Mouse (Mus musculus): ENCODE measurements around the gene Hist3h2ba. TPM values are rescaled to one million over a fixed set of nuclear protein-coding genes. Genes with fewer than 3 reads are reported as not detected.

Hist3h2ba gene
- total and polyA plus RNA-seq, 3 experiments = not detected

GRCm38 (mm10) chr11:58981541-58982447 is 33.1 kb downstream of the Hist3h2ba start:
- peaks cover 40 to 66% of the 10 kb centered on the region in 2 experiments for H3K36me3 ChIP-seq (replicated peaks in 1 of 2; ENCODE audit: control insufficient read depth in 1 of 2, insufficient read depth in 1 of 2, low read length in 1 of 2)
- H3K9ac ChIP-seq (ENCODE audit: insufficient read depth, low read depth) = no peak overlapping the region
- DNase-seq (ENCODE audit: extremely low read depth) = peak; percentile 94
- dilution Hi-C loops (cut with MboI; ENCODE audit: extremely low pct_ligation_motif_present, extremely low pct_unique_long_range_greater_than_20kb, low sequenced_read_pairs) = no loop called here
- H3K4me3 ChIP-seq (replicated peaks in 1 of 3; ENCODE audit: low read depth in 2 of 3, low read length in 2 of 3, poor library complexity in 1 of 3) = peak overlapping the region; percentile 7 to 30 (median 17)
- TF ChIP-seq TBP (conservative IDR thresholded peaks at IDR 0.05; ENCODE audit: low read depth, low read length) (no peak), POLR2AphosphoS2 (IDR thresholded peaks at IDR 0.05; ENCODE audit: low read depth, low read length) (no peak), ETS1 (conservative IDR thresholded peaks at IDR 0.05; ENCODE audit: low read depth, low read length) (peak; percentile 93), CHD2 (IDR thresholded peaks at IDR 0.05; ENCODE audit: low read length) (peak; percentile 76), JUN (IDR thresholded peaks at IDR 0.05; ENCODE audit: insufficient read depth, low read depth, low read length) (no peak), USF2 (conservative IDR thresholded peaks at IDR 0.05; ENCODE audit: low read depth, low read length) (no peak), UBTF (IDR thresholded peaks at IDR 0.05; ENCODE audit: low read depth, low read length) (no peak), SMC3 (IDR thresholded peaks at IDR 0.05; ENCODE audit: low read depth, low read length) (peak; percentile 75), JUND (conservative IDR thresholded peaks at IDR 0.05; ENCODE audit: low read depth, low read length) (no peak), IRF4 (IDR thresholded peaks at IDR 0.05; ENCODE audit: low read depth, low read length) (no peak; the same call in 1 of the 2 replicates), GABPA (IDR thresholded peaks at IDR 0.05; ENCODE audit: insufficient replicate concordance, low read depth, low read length) (no peak), SIN3A (IDR thresholded peaks at IDR 0.05; ENCODE audit: low read length) (no peak), BHLHE40 (IDR thresholded peaks at IDR 0.05; ENCODE audit: low read depth, low read length) (peak; percentile 89), EP300 (IDR thresholded peaks at IDR 0.05; ENCODE audit: low read length) (peak; percentile 64), CHD1 (IDR thresholded peaks at IDR 0.05; ENCODE audit: low read depth, low read length) (no peak), E2F4 (IDR thresholded peaks at IDR 0.05; ENCODE audit: insufficient replicate concordance, low read depth, low read length) (no peak), MYC (IDR thresholded peaks at IDR 0.05; ENCODE audit: low read depth, low read length) (peak; percentile 73), ZC3H11A (IDR thresholded peaks at IDR 0.05; ENCODE audit: low read depth, low read length) (no peak), HCFC1 (IDR thresholded peaks at IDR 0.05; ENCODE audit: low read depth, low read length) (no peak; the same call in 1 of the 2 replicates), MAZ (IDR thresholded peaks at IDR 0.05; ENCODE audit: low read depth, low read length) (no peak), TCF12 (IDR thresholded peaks at IDR 0.05; ENCODE audit: low read depth, low read length) (peak; percentile 92), MEF2A (IDR thresholded peaks at IDR 0.05; ENCODE audit: borderline replicate concordance, low read depth, low read length) (0 out of 2 replicates have a peak, but pooled peaks have one; percentile 61), MAX (IDR thresholded peaks at IDR 0.05; ENCODE audit: low read length) (no peak; the same call in 1 of the 2 replicates), MXI1 (IDR thresholded peaks at IDR 0.05; ENCODE audit: low read depth, low read length) (no peak; the same call in 1 of the 2 replicates), ZNF384 (IDR thresholded peaks at IDR 0.05; ENCODE audit: low read depth, low read length) (no peak), ELF1 (IDR thresholded peaks at IDR 0.05; ENCODE audit: low read depth, low read length) (peak; percentile 76), USF1 (IDR thresholded peaks at IDR 0.05; ENCODE audit: low read depth, low read length) (no peak), POLR2A (IDR thresholded peaks at IDR 0.05; ENCODE audit: low read depth, low read length) (no peak), RCOR1 (conservative IDR thresholded peaks at IDR 0.05; ENCODE audit: low read depth, low read length) (no peak), CTCF (conservative IDR thresholded peaks at IDR 0.05 in 1 of 2, IDR thresholded peaks at IDR 0.05 in 1 of 2; ENCODE audit: low read depth in 2 of 2, low read length in 2 of 2) (peak; percentile 58 to 94), NRF1 (IDR thresholded peaks at IDR 0.05; ENCODE audit: low read depth, low read length) (peak; percentile 93), ZKSCAN1 (IDR thresholded peaks at IDR 0.05; ENCODE audit: borderline replicate concordance, low read depth, low read length) (no peak), RAD21 (IDR thresholded peaks at IDR 0.05; ENCODE audit: low read depth, low read length) (peak; percentile 50), MAFK (IDR thresholded peaks at IDR 0.05; ENCODE audit: insufficient replicate concordance, low read length) (no peak), NELFE (IDR thresholded peaks at IDR 0.05; ENCODE audit: low read depth, low read length) (peak; percentile 47; the same call in 1 of the 2 replicates), PAX5 (IDR thresholded peaks at IDR 0.05; ENCODE audit: low read length) (no peak)
- peak overlapping the region; percentile 65 for H3K27ac ChIP-seq (ENCODE audit: insufficient read depth, low read depth)
- H3K4me1 ChIP-seq (ENCODE audit: control insufficient read depth in 1 of 2, insufficient read depth in 2 of 2) = peaks cover 23 to 55% of the 10 kb centered on the region in 2 experiments
- H3K79me2 ChIP-seq (replicated peaks; ENCODE audit: control insufficient read depth, extremely low read depth, insufficient read depth, poor library complexity, severe bottlenecking) = peaks cover 45% of the 10 kb centered on the region
- no peaks in the 10 kb centered on the region for H3K27me3 ChIP-seq (replicated peaks)
- H3K9me3 ChIP-seq (replicated peaks; ENCODE audit: low read length) = no peaks in the 10 kb centered on the region
- peak overlapping the region; percentile 43 for H3K4me2 ChIP-seq (ENCODE audit: insufficient read depth, low read depth, poor library complexity, severe bottlenecking)
- in situ Hi-C loops (cut with MboI; ENCODE audit: low pct_ligation_motif_present, low pct_unique_long_range_greater_than_20kb, low sequenced_read_pairs) = no loop called here

All from CH12.LX (cell line).